Mouse (Mus musculus) liver, embryonic 13.5 days (tissue): ENCODE results near the gene Zfp974. TPM values are rescaled to one million over a fixed set of nuclear protein-coding genes. Genes with fewer than 3 reads are reported as not detected.

Experiments used
- ATAC-seq: fragments of 200-750 bp; cut with Nextera tagmentation; 2 replicates; pipeline ENCODE4 v1.8.0; 2017; ENCODE audit warnings: low read depth, mild to moderate bottlenecking, moderate number of reproducible peaks, moderate library complexity
- DNase-seq: peaks from one replicate; pipeline ENCODE4 v3.0.0; 2022
- H3K27ac ChIP-seq: fragments of 300-500 bp; sonication (generic); 2 replicates; pipeline ENCODE4 v1.5.1; 2015; ENCODE audit warnings: moderate library complexity, mild to moderate bottlenecking, inconsistent platforms
- H3K27me3 ChIP-seq: fragments of 300-500 bp; sonication (generic); 2 replicates; pipeline ENCODE4 v1.6.1; 2015; ENCODE audit warnings: mild to moderate bottlenecking, inconsistent platforms
- H3K36me3 ChIP-seq: fragments of 300-500 bp; sonication (generic); 2 replicates; pipeline ENCODE4 v1.6.1; 2015; ENCODE audit warnings: mild to moderate bottlenecking, inconsistent platforms
- H3K4me1 ChIP-seq: fragments of 300-500 bp; sonication (generic); replicated peaks from 2 replicates; pipeline ENCODE4 v1.6.1; 2015; ENCODE audit warnings: inconsistent platforms
- H3K4me2 ChIP-seq: fragments of 300-500 bp; sonication (generic); 2 replicates; pipeline ENCODE4 v1.6.1; 2015; ENCODE audit warnings: inconsistent platforms, mild to moderate bottlenecking, moderate library complexity
- H3K4me3 ChIP-seq: fragments of 300-500 bp; sonication (generic); replicated peaks from 2 replicates; pipeline ENCODE4 v1.5.1; 2015; ENCODE audit warnings: mild to moderate bottlenecking, inconsistent platforms
- H3K9ac ChIP-seq: fragments of 300-500 bp; sonication (generic); 2 replicates; pipeline ENCODE4 v1.6.1; 2015; ENCODE audit warnings: mild to moderate bottlenecking, inconsistent platforms
- H3K9me3 ChIP-seq: fragments of 300-500 bp; sonication (generic); replicated peaks from 2 replicates; pipeline ENCODE4 v1.6.1; 2016; ENCODE audit warnings: inconsistent platforms
- WGBS: fragments of 180-500 bp; shearing (Covaris S2); methylation state at CpG from one replicate; pipeline ENCODE4 v1.1.7; 2015; ENCODE audit not compliant: insufficient replicate concordance; 5-methylcytosine and 5-hydroxymethylcytosine counted together
- polyA plus RNA-seq: library from polyadenylated mRNA; unstranded; fragments of >200 nt; fragmentation: Nextera tagmentation; extraction: Ambion mirVana; gene quantifications from 2 replicates; pipeline ENCODE4 v1.2.1, GENCODE M21; 2015

Zfp974 gene
- polyA plus RNA-seq, 1 experiment from 2014 or later: 0.84 TPM

DNA sequence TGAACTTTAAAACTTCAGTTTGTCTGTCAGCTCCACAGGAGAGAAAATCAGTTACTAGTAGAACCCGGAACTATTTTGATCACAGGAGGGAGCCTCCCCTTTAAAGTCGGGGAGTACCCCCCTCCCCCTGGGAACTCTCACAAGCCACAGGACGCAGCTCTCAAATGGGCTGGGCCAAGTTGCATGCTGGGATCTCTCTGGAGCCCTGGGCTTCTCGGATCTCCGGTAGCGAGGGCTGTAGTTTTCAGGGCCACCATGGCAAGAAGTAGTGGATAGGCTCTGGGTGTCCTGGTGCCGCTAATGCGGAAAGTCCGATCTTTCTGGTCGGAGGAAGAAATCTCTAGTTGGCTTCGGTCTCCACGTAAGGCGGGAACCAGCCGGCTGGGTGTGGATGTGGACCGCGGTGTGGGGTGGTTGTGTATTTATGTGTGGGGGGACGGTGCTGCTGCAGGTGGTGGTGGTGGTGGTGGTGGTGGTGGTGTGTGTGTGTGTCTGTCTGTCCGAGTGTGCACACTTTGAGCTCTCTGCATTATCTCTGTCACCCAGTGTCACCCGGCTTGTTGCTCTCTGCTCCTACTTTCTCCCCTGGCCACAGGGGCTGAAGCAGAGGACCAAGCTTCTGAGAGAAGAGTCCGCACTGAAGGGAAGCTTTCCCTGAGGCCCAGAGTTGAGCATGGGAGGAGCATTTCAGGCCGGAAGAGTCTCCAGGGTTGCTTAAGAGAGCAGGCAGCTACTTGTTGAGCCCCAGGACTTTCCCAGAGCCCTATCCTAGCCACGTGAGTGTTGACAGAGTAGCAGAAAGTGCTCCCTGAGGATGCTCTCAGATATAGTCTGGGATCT, 68.6 kb downstream of the Zfp974 start:
- under 1% methylated on average over 22 of the region's 22 CpGs for WGBS
- Histone ChIP-seq H3K36me3 (peaks cover 15% of the 10 kb centered on the region), H3K4me2 (peak overlapping the region; percentile 82), H3K27me3 (no peaks in the 10 kb centered on the region), H3K4me3 (peak overlapping the region; percentile 71), H3K27ac (peak overlapping the region; percentile 83), H3K9ac (peak overlapping the region; percentile 79), H3K4me1 (peaks cover 29% of the 10 kb centered on the region), H3K9me3 (no peaks in the 10 kb centered on the region)
- peak; percentile 64 for DNase-seq
- ATAC-seq: peak; percentile 87

GRCm38 (mm10) chr7:27859301-27860251, 69.7 kb downstream of the Zfp974 start:
- Histone ChIP-seq H3K9ac (peak overlapping the region; percentile 79), H3K36me3 (peaks cover 9% of the 10 kb centered on the region), H3K9me3 (no peaks in the 10 kb centered on the region), H3K27me3 (no peaks in the 10 kb centered on the region), H3K4me2 (peak overlapping the region; percentile 82), H3K4me3 (peak overlapping the region; percentile 71), H3K27ac (peak overlapping the region; percentile 83), H3K4me1 (peaks cover 29% of the 10 kb centered on the region)
- WGBS: 15% methylated on average over 10 of the region's 10 CpGs
- DNase-seq (peak; percentile 20), ATAC-seq (peak; percentile 52)

Other genes starting within 250 kb of the Zfp974 start
- gene Zfp607b, start 240.1 kb downstream of the Zfp974 start, polyA plus RNA-seq: 0.35 and 0.83 TPM in 2 replicates
- gene Zfp60, start 198.1 kb downstream of the Zfp974 start, polyA plus RNA-seq: 5.6 and 6.6 TPM in 2 replicates
- 0.75 and 0.86 TPM in 2 replicates for gene Zfp626, start 122.3 kb downstream of the Zfp974 start, polyA plus RNA-seq
- gene Zfp59, start 90.9 kb downstream of the Zfp974 start, polyA plus RNA-seq: 1.8 and 2.5 TPM in 2 replicates
- gene Zfp607a, start 71.9 kb downstream of the Zfp974 start, polyA plus RNA-seq: 1.2 and 1.3 TPM in 2 replicates
- gene Zfp780b, start 49.7 kb upstream of the Zfp974 start, polyA plus RNA-seq: 4.9 and 5.1 TPM in 2 replicates
- 2.5 TPM in 2 replicates for gene Zfp850, start 84.7 kb upstream of the Zfp974 start, polyA plus RNA-seq
- 191 and 201 TPM in 2 replicates for gene Psmc4, start 120.6 kb upstream of the Zfp974 start, polyA plus RNA-seq
- gene Fcgbp, start 141.8 kb upstream of the Zfp974 start, polyA plus RNA-seq: 0.05 and 0.10 TPM in 2 replicates
- not detected in 2 replicates for gene 9530053A07Rik, start 200.0 kb upstream of the Zfp974 start, polyA plus RNA-seq
- 112 and 133 TPM in 2 replicates for gene Fbl, start 240.2 kb upstream of the Zfp974 start, polyA plus RNA-seq